Mouse (Mus musculus) gastrocnemius, postnatal 10 days (tissue): Measurements from ENCODE around the gene Mark4. TPM values are rescaled to one million over a fixed set of nuclear protein-coding genes. Genes with fewer than 3 reads are reported as not detected.

ENCODE experiments used
- DNase-seq: peaks from one replicate; pipeline ENCODE4 v3.0.0; 2021; ENCODE audit warnings: mixed read lengths
- total RNA-seq, 2 experiments: library from RNA; stranded (reverse); gene quantifications; 2 replicates each; pipeline ENCODE4 v1.2.3; 2021

Gene Mark4
- total RNA-seq, 2 experiments from 2014 or later: 12.2 to 16.4 TPM

DNA sequence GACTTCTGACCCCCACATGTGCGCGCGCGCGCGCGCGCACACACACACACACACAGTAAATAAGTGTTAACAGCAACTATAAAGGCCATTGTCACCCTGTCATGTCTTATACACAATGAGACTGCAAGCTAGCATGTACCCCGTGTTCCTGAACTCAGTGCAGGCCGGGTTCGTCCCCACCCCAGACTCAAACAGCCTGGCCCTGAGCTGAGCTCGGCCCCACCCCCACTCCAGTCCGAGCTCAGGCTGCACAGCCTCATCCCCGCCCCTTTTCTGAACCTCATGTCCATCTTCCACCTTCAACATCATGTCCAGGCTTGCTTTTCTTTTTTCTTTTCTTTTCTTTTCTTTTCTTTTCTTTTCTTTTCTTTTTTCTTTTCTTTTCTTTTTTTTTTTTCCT lies 11.7 kb upstream of the Mark4 start:
- DNase-seq: no peak

DNA sequence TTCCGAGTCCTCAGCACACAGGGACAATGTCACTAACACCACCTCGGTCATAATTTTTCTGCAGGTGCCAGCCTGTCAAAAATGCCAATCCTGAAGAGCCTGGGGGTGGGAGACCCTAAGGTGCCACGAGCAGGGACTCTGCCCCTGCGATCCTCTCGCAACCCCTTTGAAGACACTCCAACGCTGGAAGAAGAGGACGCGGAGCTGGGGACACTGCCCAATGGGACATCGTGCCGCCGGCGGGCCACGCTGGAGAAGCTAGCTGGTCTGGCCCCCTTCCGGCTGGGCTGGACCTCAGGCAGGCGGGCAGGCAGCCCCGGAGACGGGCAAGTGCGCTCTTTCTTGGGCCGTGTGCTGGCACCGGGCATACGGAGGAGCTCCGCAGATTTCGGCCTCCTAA lies 10.8 kb upstream of the Mark4 start:
- no peak for DNase-seq

DNA sequence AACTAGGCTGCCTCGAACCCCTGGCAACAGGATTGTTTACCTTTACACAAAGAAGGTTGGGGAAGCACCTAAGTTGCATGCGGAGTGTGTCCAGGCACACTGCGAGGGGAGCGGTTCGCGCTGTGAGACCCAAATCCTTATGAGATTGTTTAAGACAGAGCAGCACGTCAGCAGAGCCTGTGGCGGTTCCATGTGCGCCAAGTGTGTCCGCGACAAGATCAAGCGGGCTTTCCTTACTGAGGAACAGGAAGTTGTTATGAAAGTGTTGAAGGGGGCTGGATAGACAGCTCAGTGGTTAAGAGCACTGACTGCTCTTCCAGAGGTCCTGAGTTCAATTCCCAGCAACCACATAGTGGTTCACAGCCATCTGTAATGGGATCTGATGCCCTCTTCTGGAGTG lies 9.7 kb upstream of the Mark4 start:
- DNase-seq: no peak

DNA sequence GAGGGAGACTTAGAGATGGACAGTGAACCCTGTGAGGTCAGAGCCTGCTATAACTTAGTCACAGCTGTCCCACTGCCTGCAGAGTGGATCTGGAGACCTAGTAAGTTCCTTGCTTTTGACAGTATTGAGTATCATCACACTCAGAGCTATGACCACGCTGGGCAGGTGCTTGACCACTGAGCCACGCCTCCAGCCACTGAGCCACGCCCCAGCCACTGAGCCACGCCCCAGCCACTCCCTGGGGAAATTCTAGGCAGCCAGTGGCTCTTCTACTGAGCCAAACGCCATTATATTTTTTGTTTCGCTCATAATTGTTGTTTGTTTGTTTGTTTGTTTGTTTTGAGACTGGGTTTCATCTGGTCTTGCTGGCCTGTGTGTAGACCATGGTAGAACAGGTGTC lies 9.0 kb upstream of the Mark4 start:
- DNase-seq: no peak

DNA sequence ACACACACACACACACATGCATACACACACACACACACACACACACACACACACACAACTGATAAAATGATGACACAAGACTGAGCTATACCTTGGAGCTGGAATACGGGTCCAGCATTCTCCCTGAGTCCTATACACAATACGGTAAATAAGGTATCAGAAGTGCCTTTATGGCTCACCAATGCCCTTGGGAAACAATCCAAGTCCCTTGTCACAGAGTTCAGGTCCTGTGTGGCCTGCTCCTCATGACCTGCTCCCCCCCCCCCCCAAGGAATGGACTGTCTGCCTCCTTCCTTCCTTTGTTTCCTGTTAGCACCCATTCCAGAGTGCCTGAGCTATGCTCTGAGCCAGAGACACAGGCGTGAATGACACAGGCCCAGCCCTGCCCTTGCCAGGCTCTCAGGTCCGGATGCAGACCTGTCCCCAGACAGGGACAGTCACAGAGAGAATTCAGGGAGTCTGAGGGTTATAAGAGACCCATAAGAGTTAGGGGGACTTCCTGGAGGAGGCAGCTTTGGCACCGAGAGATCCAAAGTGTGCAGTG lies 8.1 kb upstream of the Mark4 start:
- DNase-seq: no peak

DNA sequence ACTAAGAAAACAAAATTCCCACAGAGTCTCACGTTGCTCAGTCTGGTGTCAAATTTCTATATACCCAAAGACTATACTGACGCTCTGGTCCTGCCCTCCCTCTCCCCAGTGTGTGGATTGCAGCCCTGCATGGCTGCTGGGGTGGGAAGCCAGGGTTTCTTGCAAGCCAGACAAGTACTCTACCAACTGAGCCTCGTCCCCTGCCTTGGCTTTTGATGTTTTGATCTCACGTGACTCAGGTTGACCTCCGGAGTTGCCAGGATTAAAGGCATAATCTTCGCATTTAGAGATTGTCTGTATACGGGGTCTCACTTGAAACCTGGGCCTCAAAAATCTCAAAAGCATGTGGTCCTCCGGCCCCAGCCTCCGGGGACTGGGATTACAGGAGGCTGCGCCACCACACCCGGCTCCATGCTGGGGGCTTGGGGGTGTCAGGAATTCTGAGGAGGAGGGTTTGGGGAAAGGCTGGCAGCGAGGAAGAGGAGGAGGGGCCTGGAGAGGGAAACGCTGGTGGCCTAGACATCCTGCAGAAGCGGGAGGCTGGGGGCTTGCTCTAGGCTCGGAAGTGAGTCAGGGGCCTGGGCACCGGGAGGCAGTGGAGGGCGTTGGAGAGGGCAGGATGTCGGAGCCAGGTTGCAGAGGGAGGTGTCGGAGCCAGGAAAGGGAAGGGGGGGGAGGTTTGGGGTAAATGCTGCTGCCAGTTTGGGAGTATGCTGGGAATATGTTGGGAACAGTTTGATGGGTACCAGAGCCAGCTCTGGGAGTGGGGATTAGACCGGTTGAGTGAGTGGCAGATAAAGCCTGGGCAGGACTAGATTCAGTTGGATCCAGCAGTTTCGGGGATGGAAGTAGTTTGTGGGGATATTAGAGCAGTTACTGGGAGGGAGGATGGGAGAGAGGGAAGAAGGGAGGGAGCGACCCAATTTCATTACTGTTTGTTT lies 6.0 kb upstream of the Mark4 start:
- DNase-seq: no peak

DNA sequence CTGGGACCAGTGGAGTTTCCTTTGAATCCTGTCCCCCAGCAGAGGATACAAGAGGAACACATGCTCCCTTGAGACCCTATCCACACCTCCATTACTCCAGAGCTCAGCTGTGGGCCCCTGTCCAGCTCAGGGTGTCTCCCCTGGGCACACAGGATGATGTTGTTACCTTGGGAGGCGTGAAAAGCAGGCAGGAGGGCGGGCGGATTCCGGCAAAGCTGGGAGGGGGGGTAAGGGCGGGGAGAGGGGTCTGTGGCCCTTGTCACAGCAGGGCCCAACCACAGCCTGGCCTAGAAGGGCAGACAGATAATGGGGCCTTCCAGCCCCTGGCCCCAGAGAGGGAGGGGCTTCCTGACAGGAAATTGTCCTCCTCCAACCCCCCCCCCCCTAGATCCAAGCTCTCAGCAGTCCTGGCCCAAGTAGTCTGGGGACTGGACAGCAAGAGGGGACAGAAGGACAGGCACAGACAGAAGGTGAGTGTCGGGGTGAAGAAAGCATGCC lies 4.3 kb upstream of the Mark4 start, which contains the start of gene Exoc3l2:
TSS of gene Exoc3l2 (plus strand) at position 448 of the 498 bp plus-strand sequence.
- DNase-seq: no peak

DNA sequence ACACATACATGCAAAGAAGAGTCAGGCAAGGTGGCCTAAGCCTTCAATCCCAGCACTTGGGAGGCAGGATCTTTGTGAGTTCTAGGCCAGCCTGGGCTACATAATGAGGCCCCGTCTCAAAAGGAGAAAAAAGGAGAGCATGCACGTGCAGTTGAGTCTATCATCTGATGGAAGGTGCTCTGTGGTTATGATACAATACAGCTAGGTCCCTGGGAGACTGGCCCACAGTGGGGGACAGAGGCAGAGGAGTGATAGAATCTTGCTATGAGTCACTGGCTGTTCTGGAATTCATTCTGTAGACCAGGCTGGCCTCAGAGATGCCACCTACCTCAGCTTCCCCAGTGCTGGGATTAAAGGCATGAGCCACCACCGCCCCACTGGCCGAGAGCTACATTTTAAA lies 3.8 kb upstream of the Mark4 start:
- DNase-seq: no peak

DNA sequence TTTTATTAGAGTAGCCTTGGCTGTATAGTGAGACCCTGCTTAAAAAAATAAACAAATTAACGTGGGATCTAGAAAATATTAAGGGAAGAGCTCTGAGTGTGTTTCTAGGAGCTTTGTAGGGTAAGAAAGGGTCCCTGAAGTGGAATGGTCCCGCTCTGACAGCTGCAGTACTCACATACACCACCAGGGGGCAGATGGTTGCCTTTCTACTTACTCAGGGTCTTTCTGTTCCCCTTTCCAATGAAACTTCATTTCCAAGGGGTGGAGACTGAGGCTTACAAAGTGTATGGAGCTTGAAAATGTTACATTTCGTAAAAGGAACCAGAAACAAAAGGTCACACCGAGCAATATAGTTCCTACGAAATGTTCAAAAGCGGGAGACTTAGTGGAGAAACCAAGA lies 2.9 kb upstream of the Mark4 start:
- peak; percentile 81 for DNase-seq

DNA sequence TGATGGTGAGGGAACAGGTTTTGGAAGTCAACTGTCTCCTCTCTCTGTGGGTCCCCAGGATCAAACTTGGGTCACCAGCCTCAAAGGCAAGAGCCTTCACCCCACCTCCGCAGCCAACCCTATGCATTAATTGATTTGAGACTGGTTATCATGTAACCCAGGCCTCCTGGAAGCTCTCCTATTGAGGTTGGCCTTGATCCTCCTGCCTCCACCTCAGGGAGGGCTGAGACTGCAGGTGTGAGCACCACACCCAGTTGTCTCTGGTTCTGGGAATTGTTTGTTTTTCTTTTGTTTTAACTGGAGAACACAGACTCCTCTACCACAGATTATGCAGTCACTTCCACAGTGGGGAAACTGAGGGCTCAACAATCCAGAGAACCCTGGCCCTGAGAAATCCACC lies 1.9 kb upstream of the Mark4 start:
- no peak for DNase-seq

DNA sequence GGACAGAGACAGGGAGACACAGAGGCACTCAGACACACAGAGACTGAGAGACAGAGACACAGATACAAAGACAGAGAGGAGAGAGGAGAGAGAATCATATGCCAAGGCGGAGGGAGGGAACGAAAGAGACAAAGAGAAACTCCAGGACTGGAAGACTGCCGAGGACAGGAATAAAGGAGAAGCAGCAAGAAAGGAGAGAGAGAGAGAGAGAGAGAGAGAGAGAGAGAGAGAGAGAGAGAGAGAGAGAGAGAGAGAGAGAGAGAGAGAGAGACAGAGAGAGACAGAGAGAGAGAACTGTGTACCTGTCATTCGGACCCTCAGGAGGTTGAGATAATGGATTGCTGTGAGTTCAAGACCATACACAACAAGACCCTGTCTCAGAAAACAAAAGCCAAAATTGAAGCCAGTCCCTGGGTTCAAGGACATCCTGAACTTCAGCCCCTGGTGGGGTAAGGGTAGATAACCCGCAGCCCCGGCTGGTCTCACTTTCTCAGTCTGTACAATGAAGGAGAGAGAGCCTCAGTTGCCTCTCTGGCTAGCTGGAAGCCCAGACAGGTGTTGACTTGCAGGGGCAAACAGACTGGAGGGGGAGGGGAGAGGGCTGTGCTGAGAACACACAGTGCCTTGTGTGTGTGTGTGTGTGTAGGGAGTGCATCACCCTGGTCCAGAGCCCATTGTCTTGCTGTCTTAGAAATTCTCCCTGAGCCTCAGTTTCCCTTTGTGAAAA lies 686 bp upstream of the Mark4 start:
- no peak for DNase-seq

DNA sequence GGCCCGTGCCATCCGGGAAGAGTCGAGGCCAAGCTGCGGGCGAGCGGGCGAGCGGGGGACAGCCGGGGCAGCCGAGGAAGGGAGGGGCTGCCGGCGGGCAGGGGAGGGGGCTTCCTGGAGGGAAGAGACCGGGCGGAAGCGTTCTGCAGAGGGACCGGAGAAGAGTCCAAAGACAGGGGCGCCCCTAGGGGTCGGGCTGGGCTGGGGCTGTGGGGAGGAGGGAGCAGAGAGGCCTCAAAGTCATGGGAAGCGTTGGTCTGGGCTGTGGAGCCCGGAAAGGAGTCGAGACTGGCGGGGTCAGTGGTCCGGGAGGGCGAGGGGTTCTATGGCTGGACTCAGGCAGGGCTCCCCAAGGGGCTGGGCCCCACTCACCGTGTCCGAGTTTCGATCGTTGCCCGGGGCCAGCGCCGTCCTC lies 542 bp downstream of the Mark4 start:
- peak; percentile 72 for DNase-seq

DNA sequence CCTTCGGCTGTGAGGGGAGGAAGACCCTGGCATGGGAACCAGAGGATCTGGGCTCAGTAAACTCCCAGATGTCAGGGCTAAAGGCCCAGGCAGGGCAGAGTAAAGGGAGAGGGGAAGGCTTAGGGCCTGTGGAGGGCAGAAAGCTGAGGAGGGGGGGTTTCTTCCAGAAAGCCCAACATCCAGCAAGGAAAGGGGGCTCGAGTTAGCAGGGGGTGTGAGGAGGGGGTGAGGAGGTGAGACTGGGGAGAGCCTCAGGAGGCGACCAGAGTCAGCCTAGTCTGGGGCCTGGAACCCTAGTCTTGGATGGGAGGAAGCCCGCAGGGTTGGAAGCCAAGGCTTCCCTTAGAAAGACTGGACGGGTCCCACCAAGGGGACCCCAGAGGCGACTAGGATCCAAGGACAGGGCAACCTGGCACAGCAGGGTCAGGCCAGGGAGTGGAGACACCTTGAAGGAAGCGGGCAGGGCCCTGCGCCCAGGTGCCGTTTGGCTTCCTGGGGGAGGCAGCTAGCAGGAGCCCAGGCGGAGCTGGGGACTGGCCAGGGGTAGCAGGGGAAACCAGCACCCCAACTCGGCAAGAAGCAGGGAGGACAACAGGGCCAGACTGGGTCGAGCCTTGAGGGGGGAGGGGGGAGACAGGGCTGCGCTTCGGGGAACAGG lies 1.1 kb downstream of the Mark4 start:
- DNase-seq: no peak

DNA sequence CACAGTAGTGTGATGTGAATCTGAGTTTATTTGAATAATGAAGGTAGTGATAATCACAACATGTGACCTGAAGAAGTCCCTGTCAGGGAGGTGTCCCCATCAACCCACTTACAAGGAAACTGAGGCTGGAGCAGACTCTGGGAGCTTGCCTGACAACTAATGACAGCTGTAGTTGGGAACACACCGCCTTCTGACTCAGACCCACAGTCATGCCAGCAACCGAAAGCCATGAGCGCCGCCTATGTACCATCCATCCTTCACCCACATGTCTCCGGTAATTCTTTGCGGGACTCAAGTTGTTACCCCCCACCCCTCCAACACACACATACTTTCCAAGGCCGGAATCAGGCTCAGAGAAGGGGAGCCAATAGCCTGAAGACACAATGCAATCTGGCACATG lies 2.0 kb downstream of the Mark4 start:
- DNase-seq: no peak

DNA sequence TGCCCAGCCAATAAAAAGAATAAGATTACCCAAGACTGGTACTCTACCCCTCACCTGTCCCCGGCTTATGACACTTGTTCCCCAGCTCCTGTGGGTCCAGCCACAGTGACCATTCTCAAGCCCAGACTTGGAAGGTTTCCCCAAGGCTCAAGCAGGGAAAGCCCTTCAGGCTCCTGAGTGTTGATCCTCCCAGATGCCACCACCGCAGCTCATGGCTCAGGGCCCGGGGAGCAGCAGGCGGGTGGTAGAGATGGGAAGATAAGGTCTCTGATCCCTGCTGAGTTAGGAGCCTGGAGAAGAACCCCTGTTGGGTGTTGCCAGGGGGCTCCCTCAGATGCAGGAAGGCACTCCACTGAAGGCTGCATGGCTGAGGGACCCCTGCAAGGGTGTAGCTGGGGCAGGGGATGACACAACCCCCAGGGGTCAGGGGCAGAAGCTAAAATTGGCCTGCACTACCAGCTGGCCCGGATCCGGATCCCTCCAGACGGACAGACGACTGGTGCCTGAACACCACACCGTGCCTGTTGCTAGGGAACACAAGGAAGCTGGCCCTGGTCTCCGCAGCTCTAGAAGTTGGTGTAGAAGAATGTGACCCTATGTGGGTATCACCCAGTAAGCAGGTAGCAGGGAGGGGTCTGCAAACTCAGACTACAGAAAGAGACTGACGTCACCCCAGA lies 2.7 kb downstream of the Mark4 start:
- DNase-seq: no peak

DNA sequence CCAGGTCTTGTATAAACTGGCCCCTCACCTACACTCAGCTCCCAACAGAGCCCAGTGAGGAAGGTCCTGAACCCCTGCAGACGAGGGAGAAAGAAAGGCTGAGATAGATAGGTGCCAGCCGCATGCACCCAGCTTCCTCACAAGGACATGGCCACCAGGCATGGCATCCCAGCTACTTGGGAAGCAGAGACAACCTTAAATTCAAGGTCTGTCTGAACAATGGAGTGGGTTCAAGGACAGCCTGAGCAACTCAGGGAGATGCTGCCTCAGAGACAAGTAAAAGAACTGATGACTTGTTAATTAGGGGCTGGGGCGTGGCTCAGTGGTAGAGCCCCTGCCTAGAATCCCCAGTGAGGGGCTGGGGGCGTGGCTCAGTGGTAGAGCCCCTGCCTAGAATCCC lies 3.4 kb downstream of the Mark4 start:
- DNase-seq: no peak

DNA sequence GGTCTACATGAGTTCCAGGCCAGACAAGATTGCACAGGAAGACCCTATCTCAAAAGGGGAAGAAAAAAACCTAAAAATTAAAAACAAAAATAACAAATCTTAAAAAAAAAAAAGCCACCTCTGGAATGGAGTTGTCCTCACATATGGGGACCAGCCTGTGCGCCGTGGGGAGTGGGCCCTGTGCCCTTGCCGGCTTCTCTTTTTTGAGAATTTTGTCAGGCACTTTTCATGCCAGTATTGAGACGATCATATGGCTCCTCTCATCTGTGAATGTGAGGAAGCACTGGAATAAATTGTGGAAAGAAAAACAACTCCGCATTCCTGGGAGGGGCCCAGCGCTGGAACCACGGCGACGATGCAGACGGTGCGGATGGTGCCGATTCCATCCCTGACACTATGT lies 9.5 kb downstream of the Mark4 start:
- no peak for DNase-seq

DNA sequence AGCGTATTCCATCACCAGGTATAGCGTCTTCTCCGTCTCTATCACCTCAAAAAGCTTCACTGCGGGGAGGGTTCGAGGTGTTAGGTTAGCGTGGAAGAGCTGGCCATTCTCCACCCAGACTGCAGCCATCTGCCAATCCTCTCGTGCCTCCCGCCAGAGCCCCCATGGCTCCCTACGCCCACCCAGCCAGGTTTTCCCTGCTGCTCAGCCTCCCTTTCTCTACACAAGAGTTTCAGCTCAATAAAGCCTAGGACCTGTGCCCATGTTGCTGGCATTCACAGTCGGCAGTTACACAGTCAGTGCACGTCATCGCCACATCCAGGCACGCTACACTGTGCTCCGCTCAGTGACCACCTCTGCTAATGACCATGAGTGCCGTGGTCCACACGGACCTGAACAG lies 10.9 kb downstream of the Mark4 start:
- DNase-seq: no peak

DNA sequence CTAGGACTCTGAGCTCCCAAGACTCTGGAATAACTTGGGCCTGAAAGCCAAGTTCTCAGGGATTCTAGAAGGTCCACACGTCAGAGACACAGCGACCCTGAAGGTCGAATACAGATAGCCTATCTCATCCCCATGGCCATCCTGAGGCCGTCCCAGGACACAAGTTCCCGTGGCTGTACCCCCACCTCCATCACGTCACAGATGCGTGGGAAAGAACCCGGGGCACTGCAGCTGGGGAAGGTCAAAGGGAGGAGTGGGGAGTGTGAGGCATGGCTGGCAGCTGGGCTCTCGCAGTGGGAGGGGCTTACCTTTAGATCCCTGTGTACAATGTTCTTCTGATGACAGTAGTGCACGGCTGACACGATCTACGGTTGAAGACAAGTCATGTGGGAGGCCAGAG lies 13.8 kb downstream of the Mark4 start:
- no peak for DNase-seq

DNA sequence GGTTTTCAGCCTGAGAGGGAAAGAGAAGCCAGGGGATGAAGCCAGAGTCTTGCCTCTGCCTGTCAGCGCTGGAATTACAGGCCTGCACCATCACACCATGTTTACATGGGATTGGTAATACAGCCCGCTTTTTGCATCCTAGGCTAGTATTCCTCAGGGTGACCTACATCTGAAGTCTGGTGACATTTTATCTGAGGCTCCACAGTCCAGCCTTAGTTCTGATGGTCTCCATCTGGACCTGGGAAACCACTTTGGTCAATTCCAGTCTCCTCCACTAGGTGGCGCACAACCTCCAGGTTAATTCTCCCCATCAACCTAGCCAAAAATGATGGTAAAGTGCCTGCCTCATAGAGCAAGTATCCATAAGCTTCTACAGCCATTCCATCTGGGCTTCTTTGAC lies 15.3 kb downstream of the Mark4 start:
- peak; percentile 89 for DNase-seq

DNA sequence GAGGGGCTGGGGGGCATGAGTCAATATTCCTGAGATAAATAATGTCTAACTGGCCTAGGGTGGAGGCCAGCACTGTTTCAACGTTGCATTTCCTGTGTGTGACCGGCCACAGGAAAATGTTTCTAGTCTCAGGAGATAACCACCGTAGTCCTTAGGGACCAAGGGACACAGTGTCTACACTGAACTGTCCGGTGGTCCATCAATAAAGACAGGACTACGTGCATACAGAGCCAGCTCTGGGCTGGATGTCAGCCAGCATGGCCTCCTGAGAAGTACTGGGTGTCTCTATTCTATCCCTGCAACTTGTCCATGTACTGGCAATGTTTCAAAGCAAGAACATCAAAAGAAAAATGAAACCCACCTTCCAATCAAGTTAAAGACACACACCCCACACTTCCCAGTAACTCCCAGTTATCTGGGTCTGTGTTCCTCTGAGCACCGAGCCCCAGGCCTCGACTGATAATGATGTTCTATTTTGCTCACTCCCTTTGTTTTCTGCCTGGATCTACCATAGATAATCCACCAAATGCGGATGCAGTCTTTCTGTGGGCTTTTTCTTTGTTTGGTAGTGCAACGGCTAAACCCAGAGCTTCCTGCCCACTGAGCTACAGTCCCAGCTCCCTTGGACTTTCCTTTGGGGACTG lies 17.1 kb downstream of the Mark4 start:
- no peak for DNase-seq
